10 mouse cellular contexts compared by ENCODE assay signal in genomic region chr5:113173318-113173717, GRCm38 (mm10). TPM values are rescaled to one million over a fixed set of nuclear protein-coding genes. Genes with fewer than 3 reads are reported as not detected.
DNase-seq lines count a peak whose midpoint lies in the region; ATAC-seq and TF ChIP-seq lines count a peak whose summit lies in the region.
"Had no signal": no experiment of that assay in that cellular context is flagged by ENCODE, and none has a peak within 500 bp of the region (broad histone marks: within the 10 kb centered on the region; RNA-seq: fewer than 3 reads in every experiment).

No protein-coding gene starts in this region.

- no peak overlapping the region for H3K4me3 ChIP-seq in neural tube, embryonic 15.5 days (replicated peaks)
- no peak overlapping the region for H3K4me3 ChIP-seq in liver, adult 2 months (ENCODE audit: insufficient read depth, low read depth, low read length)
- H3K4me3 ChIP-seq: myocyte had no signal

- no peak for TF ChIP-seq POLR2A in liver, adult 2 months (IDR thresholded peaks at IDR 0.05; ENCODE audit: extremely low read depth, insufficient read depth, low read length)

- H3K9ac ChIP-seq in neural tube, embryonic 15.5 days (replicated peaks): no peak overlapping the region
- H3K9ac ChIP-seq in liver, adult 2 months (ENCODE audit: low read depth, low read length): no peak overlapping the region

- no peak overlapping the region for H3K27ac ChIP-seq in neural tube, embryonic 15.5 days (replicated peaks)
- no peak overlapping the region for H3K27ac ChIP-seq in liver, adult 2 months (replicated peaks; ENCODE audit: insufficient read depth, low read depth, low read length)

- H3K4me1 ChIP-seq in neural tube, embryonic 15.5 days: no peaks in the 10 kb centered on the region
- no peaks in the 10 kb centered on the region for H3K4me1 ChIP-seq in liver, adult 2 months (ENCODE audit: control insufficient read depth, insufficient read depth, low read length)

- TF ChIP-seq CTCF in liver, adult 2 months (IDR thresholded peaks at IDR 0.05; ENCODE audit: low read depth, low read length): peak; percentile 98

- no peaks in the 10 kb centered on the region for H3K27me3 ChIP-seq in neural tube, embryonic 15.5 days (replicated peaks)
- no peaks in the 10 kb centered on the region for H3K27me3 ChIP-seq in liver, adult 2 months (ENCODE audit: control insufficient read depth, insufficient read depth, low read length)

- peak; percentile 78 for DNase-seq in neural tube, embryonic 10.5 days (ENCODE audit: extremely low spot score, low spot score)
- DNase-seq in adrenal gland, postnatal 14 days: peak; percentile 85
- peak; percentile 75 for DNase-seq in embryo, embryonic 11 days
- DNase-seq in induced T-regulatory cell, adult 2 months (ENCODE audit: low read depth): peak; percentile 66
- peak; percentile 29 for DNase-seq in liver, adult 2 months (ENCODE audit: extremely low read depth, low read depth, low spot score)
- peak; percentile 76 for DNase-seq in retina, postnatal 1 day
- DNase-seq in urinary bladder, postnatal 4 days (ENCODE audit: low spot score in 2 of 2): peak; percentile 69 to 72

- no peaks in the 10 kb centered on the region for H3K9me3 ChIP-seq in neural tube, embryonic 15.5 days (replicated peaks)

- H3K4me2 ChIP-seq in neural tube, embryonic 15.5 days: no peak overlapping the region

- no peak for ATAC-seq in neural tube, embryonic 15.5 days (ENCODE audit: low FRiP score)

- peaks cover 33% of the 10 kb centered on the region for H3K79me2 ChIP-seq in liver, adult 2 months (ENCODE audit: control insufficient read depth, insufficient read depth, low read length)

- WGBS in neural tube, embryonic 15.5 days: 9% methylated on average over 5 of the region's 5 CpGs
- WGBS in liver, adult 2 months: 26% methylated on average over 5 of the region's 5 CpGs

- H3K36me3 ChIP-seq in neural tube, embryonic 15.5 days: no peaks in the 10 kb centered on the region
- no peaks in the 10 kb centered on the region for H3K36me3 ChIP-seq in liver, adult 2 months (ENCODE audit: control insufficient read depth, insufficient read depth, low read length)

RNA-seq across cellular contexts. Expression of gene 2900026A02Rik, which starts 47.7 kb away (rescaled TPM):
- 3.0 and 5.5 TPM in 2 replicates for polyA plus RNA-seq in neural tube, embryonic 15.5 days (2015; fragmentation: Nextera tagmentation; extraction: Ambion mirVana)
- total RNA-seq in adrenal gland, postnatal 14 days (2021): 18.2 and 20.7 TPM in 2 replicates
- 8.0 and 15.4 TPM in 2 replicates for total RNA-seq in liver, adult 2 months (2014; rRNA removed)
- 29.2 and 35.8 TPM in 2 replicates for polyA plus RNA-seq in liver, adult 2 months (2012; rRNA removed)

RNA-seq across cellular contexts. Expression of gene Tmem211, which starts 53.4 kb away (rescaled TPM):
- not detected in 2 replicates for polyA plus RNA-seq in neural tube, embryonic 15.5 days (2015; fragmentation: Nextera tagmentation; extraction: Ambion mirVana)
- not detected in 2 replicates for total RNA-seq in adrenal gland, postnatal 14 days (2021)
- total RNA-seq in liver, adult 2 months (2014; rRNA removed): not detected in 2 replicates
- not detected in 2 replicates for polyA plus RNA-seq in liver, adult 2 months (2012; rRNA removed)
- polyA plus RNA-seq: frontal cortex, adult 2 months; myocyte had no signal

Comparison
In these comparisons a context has a peak if more than half of its experiments do, and no peak if none do; other contexts are left out.
1. DNase-seq: peak in every context shown above with its lines; median percentile 85 in adrenal gland, postnatal 14 days; 78 in neural tube, embryonic 10.5 days; 76 in retina, postnatal 1 day; 75 in embryo, embryonic 11 days; 70 in urinary bladder, postnatal 4 days; 66 in induced T-regulatory cell, adult 2 months; 29 in liver, adult 2 months.